ENCODE assay signal across 8 mouse cellular contexts in genomic region chr10:69570466-69571288, GRCm38 (mm10).
DNase-seq lines count a peak whose midpoint lies in the region; ATAC-seq and TF ChIP-seq lines count a peak whose summit lies in the region.

No protein-coding gene starts in this region.

- TF ChIP-seq CTCF in intestine, postnatal 0 days (IDR thresholded peaks at IDR 0.05; ENCODE audit: low read depth) = no peak

- H3K4me1 ChIP-seq in embryonic facial prominence, embryonic 11.5 days (ENCODE audit: control insufficient read depth, insufficient read depth, low read length) = no peaks in the 10 kb centered on the region; the same call in 1 of the 2 replicates
- H3K4me1 ChIP-seq in intestine, postnatal 0 days (replicated peaks; ENCODE audit: control insufficient read depth, insufficient read depth, low read length) = no peaks in the 10 kb centered on the region
- 0 out of 2 replicates have a peak, but pooled peaks cover 6% of the 10 kb centered on the region for H3K4me1 ChIP-seq in lung, embryonic 15.5 days

- DNase-seq in heart, adult 11 months = peak; percentile 80
- DNase-seq in heart, postnatal 10 days = no peak
- DNase-seq in embryonic facial prominence, embryonic 11.5 days (ENCODE audit: low spot score) = peak; percentile 53
- no peak for DNase-seq in left cerebral cortex, postnatal 25 days (ENCODE audit: low spot score in 2 of 2)
- no peak for DNase-seq in left cerebral cortex, postnatal 10 days (ENCODE audit: extremely low spot score in 1 of 2, low spot score in 2 of 2)
- DNase-seq in right cerebral cortex, adult 2 months (ENCODE audit: low spot score in 2 of 2) = no peak

- no peaks in the 10 kb centered on the region for H3K27me3 ChIP-seq in embryonic facial prominence, embryonic 11.5 days (ENCODE audit: control insufficient read depth, insufficient read depth, low read length)
- H3K27me3 ChIP-seq in intestine, postnatal 0 days (replicated peaks; ENCODE audit: control insufficient read depth, insufficient read depth, low read length) = 0 out of 2 replicates have a peak, but pooled peaks cover 4% of the 10 kb centered on the region
- H3K27me3 ChIP-seq in lung, embryonic 15.5 days = peaks cover 8% of the 10 kb centered on the region; the same call in 1 of the 2 replicates

- no peaks in the 10 kb centered on the region for H3K36me3 ChIP-seq in embryonic facial prominence, embryonic 11.5 days (replicated peaks; ENCODE audit: control insufficient read depth, insufficient read depth, low read depth, low read length)
- H3K36me3 ChIP-seq in intestine, postnatal 0 days (ENCODE audit: control insufficient read depth, insufficient read depth) = no peaks in the 10 kb centered on the region
- no peaks in the 10 kb centered on the region for H3K36me3 ChIP-seq in lung, embryonic 15.5 days

- 38% methylated on average over 18 of the region's 18 CpGs for WGBS in embryonic facial prominence, embryonic 11.5 days
- WGBS in intestine, postnatal 0 days = 31% methylated on average over 18 of the region's 18 CpGs
- 21% methylated on average over 18 of the region's 18 CpGs for WGBS in lung, embryonic 15.5 days

- H3K4me3 ChIP-seq in embryonic facial prominence, embryonic 11.5 days (ENCODE audit: low read depth, low read length) = peak overlapping the region; percentile 17; the same call in 1 of the 2 replicates
- H3K4me3 ChIP-seq in intestine, postnatal 0 days (ENCODE audit: low read depth, low read length) = peak overlapping the region; percentile 43
- peak overlapping the region; percentile 40 for H3K4me3 ChIP-seq in lung, embryonic 15.5 days

- no peak overlapping the region for H3K27ac ChIP-seq in embryonic facial prominence, embryonic 11.5 days (replicated peaks; ENCODE audit: low read depth, low read length)
- H3K27ac ChIP-seq in intestine, postnatal 0 days (ENCODE audit: low read depth, low read length) = no peak overlapping the region
- H3K27ac ChIP-seq in lung, embryonic 15.5 days = peak overlapping the region; percentile 48

- H3K9me3 ChIP-seq in embryonic facial prominence, embryonic 11.5 days (replicated peaks; ENCODE audit: control insufficient read depth, low read length) = no peaks in the 10 kb centered on the region
- no peaks in the 10 kb centered on the region for H3K9me3 ChIP-seq in intestine, postnatal 0 days (ENCODE audit: control insufficient read depth)
- H3K9me3 ChIP-seq in lung, embryonic 15.5 days = no peaks in the 10 kb centered on the region

- H3K9ac ChIP-seq in embryonic facial prominence, embryonic 11.5 days (replicated peaks; ENCODE audit: low read length) = no peak overlapping the region; the same call in 1 of the 2 replicates
- 0 out of 2 replicates have a peak overlapping the region, but pooled peaks have one; percentile 13 for H3K9ac ChIP-seq in intestine, postnatal 0 days (ENCODE audit: low read depth, low read length)
- peak overlapping the region; percentile 34 for H3K9ac ChIP-seq in lung, embryonic 15.5 days

- intact Hi-C loops in heart, postnatal 10 days (cut with DNase I) = no loop called here
- intact Hi-C loops in left cerebral cortex, postnatal 25 days (cut with DNase I) = loop anchor here (5.0 kb wide), 1 partner anchor 33 kb away; no protein-coding TSS in a partner anchor
- intact Hi-C loops in left cerebral cortex, postnatal 10 days (cut with DNase I) = loop anchor here (5.0 kb wide), 1 partner anchor 33 kb away; no protein-coding TSS in a partner anchor

- no peak for ATAC-seq in embryonic facial prominence, embryonic 11.5 days (replicated peaks; ENCODE audit: insufficient number of reproducible peaks, low FRiP score, low TSS enrichment, low read depth)
- peak; percentile 76 for ATAC-seq in intestine, postnatal 0 days
- peak; percentile 29 for ATAC-seq in lung, embryonic 15.5 days (ENCODE audit: borderline replicate concordance, extremely low read depth, low FRiP score, low TSS enrichment)

- peak overlapping the region; percentile 41 for H3K4me2 ChIP-seq in embryonic facial prominence, embryonic 11.5 days (ENCODE audit: low read depth, low read length)
- peak overlapping the region; percentile 80 for H3K4me2 ChIP-seq in intestine, postnatal 0 days (replicated peaks; ENCODE audit: low read depth)
- peak overlapping the region; percentile 78 for H3K4me2 ChIP-seq in lung, embryonic 15.5 days

Comparison
In these comparisons a context has a peak if more than half of its experiments do, and no peak if none do; other contexts are left out.
1. DNase-seq: peak in heart, adult 11 months (single experiment) and embryonic facial prominence, embryonic 11.5 days (single experiment); none in heart, postnatal 10 days (0 of 2), left cerebral cortex, postnatal 25 days (0 of 2), left cerebral cortex, postnatal 10 days (0 of 2) and right cerebral cortex, adult 2 months (0 of 2).
2. Peak in every context shown above with its lines, with median percentiles within 50 percentile points of each other: H3K4me2 ChIP-seq and H3K4me3 ChIP-seq.